Mouse (Mus musculus): ENCODE measurements at regions not wholly inside any gene's neighbourhood (a gene's known extent, or its start where the extent isn't known, plus 50 kb on each side); places are given as distances from the start of the nearest gene placed in this dataset.

- TF ChIP-seq POLR2A (IDR thresholded peaks at IDR 0.05; ENCODE audit: insufficient read depth, low read depth, low read length) (no peak), CTCF (IDR thresholded peaks at IDR 0.05) (no peak), EP300 (IDR thresholded peaks at IDR 0.05; ENCODE audit: insufficient read depth, low read depth, low read length) (no peak)
Observed at GRCm38 (mm10) chr6:99984856-99985224, 258.6 kb upstream of the Prok2 start.
